Mouse (Mus musculus) heart, embryonic 13.5 days (tissue): ENCODE measurements around the gene Ubxn6. TPM values are rescaled to one million over a fixed set of nuclear protein-coding genes. Genes with fewer than 3 reads are reported as not detected.
"Not testable (repeated sequence)": the region's sequence is repeated elsewhere in the genome, so short reads cannot be mapped to it uniquely, and the experiment has no call there.

ENCODE experiments used
- ATAC-seq: fragments of 200-750 bp; cut with Nextera tagmentation; 2 replicates; pipeline ENCODE4 v1.8.0; 2017; ENCODE audit warnings: moderate TSS enrichment; ENCODE audit not compliant: insufficient number of reproducible peaks, low FRiP score, low TSS enrichment; ENCODE audit errors: extremely low read depth
- H3K27ac ChIP-seq: fragments of 300-500 bp; sonication (generic); replicated peaks from 2 replicates; pipeline ENCODE4 v1.5.1; 2015; ENCODE audit warnings: moderate library complexity, mild to moderate bottlenecking, inconsistent platforms
- H3K27me3 ChIP-seq: fragments of 300-500 bp; sonication (generic); replicated peaks from 2 replicates; pipeline ENCODE4 v1.6.1; 2015; ENCODE audit warnings: mild to moderate bottlenecking, inconsistent platforms
- H3K36me3 ChIP-seq: fragments of 300-500 bp; sonication (generic); 2 replicates; pipeline ENCODE4 v1.6.1; 2015; ENCODE audit warnings: mild to moderate bottlenecking, inconsistent platforms
- H3K4me1 ChIP-seq: fragments of 300-500 bp; sonication (generic); 2 replicates; pipeline ENCODE4 v1.6.1; 2015; ENCODE audit warnings: inconsistent platforms
- H3K4me2 ChIP-seq: fragments of 300-500 bp; sonication (generic); 2 replicates; pipeline ENCODE4 v1.6.1; 2015; ENCODE audit warnings: inconsistent platforms, mild to moderate bottlenecking, moderate library complexity
- H3K4me3 ChIP-seq: fragments of 300-500 bp; sonication (generic); 2 replicates; pipeline ENCODE4 v1.5.1; 2015; ENCODE audit warnings: moderate library complexity, mild to moderate bottlenecking, inconsistent platforms
- H3K9ac ChIP-seq: fragments of 300-500 bp; sonication (generic); 2 replicates; pipeline ENCODE4 v1.6.1; 2015; ENCODE audit warnings: inconsistent platforms, mild to moderate bottlenecking, moderate library complexity
- H3K9me3 ChIP-seq: fragments of 300-500 bp; sonication (generic); 2 replicates; pipeline ENCODE4 v1.6.1; 2016; ENCODE audit warnings: inconsistent platforms
- WGBS: fragments of 180-500 bp; shearing (Covaris S2); methylation state at CpG from one replicate; pipeline ENCODE4 v1.1.7; 2015; ENCODE audit warnings: mixed read lengths; 5-methylcytosine and 5-hydroxymethylcytosine counted together
- polyA plus RNA-seq: library from polyadenylated mRNA; unstranded; fragments of >200 nt; fragmentation: Nextera tagmentation; extraction: Ambion mirVana; gene quantifications from 2 replicates; pipeline ENCODE4 v1.2.1, GENCODE M21; 2015

Ubxn6 gene
- polyA plus RNA-seq, 1 experiment from 2014 or later: 37.8 TPM

- Histone ChIP-seq H3K9me3 (no peaks in the 10 kb centered on the region), H3K9ac (no peak overlapping the region), H3K27me3 (no peaks in the 10 kb centered on the region), H3K4me1 (no peaks in the 10 kb centered on the region), H3K27ac (no peak overlapping the region), H3K4me2 (no peak overlapping the region), H3K36me3 (peaks cover 98% of the 10 kb centered on the region), H3K4me3 (no peak overlapping the region)
- no peak for ATAC-seq
- WGBS: 83% methylated on average over 15 of the region's 15 CpGs
These were observed 24.1 kb upstream of the Ubxn6 start for GRCm38 (mm10) chr17:56098711-56099572.

- Histone ChIP-seq H3K27me3 (no peaks in the 10 kb centered on the region), H3K4me3 (no peak overlapping the region), H3K9ac (no peak overlapping the region), H3K4me2 (no peak overlapping the region), H3K4me1 (no peaks in the 10 kb centered on the region), H3K36me3 (peaks cover 97% of the 10 kb centered on the region), H3K9me3 (no peaks in the 10 kb centered on the region), H3K27ac (no peak overlapping the region)
- WGBS: 90% methylated on average over 8 of the region's 8 CpGs
- no peak for ATAC-seq
These were observed 23.4 kb upstream of the Ubxn6 start for GRCm38 (mm10) chr17:56098180-56098579.

- no peak for ATAC-seq
- Histone ChIP-seq H3K4me1 (no peaks in the 10 kb centered on the region), H3K27ac (no peak overlapping the region), H3K36me3 (peaks cover 91% of the 10 kb centered on the region), H3K9me3 (no peaks in the 10 kb centered on the region), H3K9ac (no peak overlapping the region), H3K4me3 (no peak overlapping the region), H3K27me3 (no peaks in the 10 kb centered on the region), H3K4me2 (no peak overlapping the region)
- WGBS: 90% methylated on average over 12 of the region's 12 CpGs
These were observed 22.1 kb upstream of the Ubxn6 start for GRCm38 (mm10) chr17:56096883-56097282.

- no peaks in the 10 kb centered on the region for H3K9me3 ChIP-seq
- no peak overlapping the region for H3K4me3 ChIP-seq
- no peak overlapping the region for H3K27ac ChIP-seq
- no peaks in the 10 kb centered on the region for H3K4me1 ChIP-seq
- H3K27me3 ChIP-seq: no peaks in the 10 kb centered on the region
- H3K36me3 ChIP-seq: peaks cover 76% of the 10 kb centered on the region
- WGBS: 86% methylated on average over 1 of the region's 1 CpGs
- 0 out of 2 replicates have a peak overlapping the region, but pooled peaks have one; percentile 0 for H3K9ac ChIP-seq
- ATAC-seq: no peak
- H3K4me2 ChIP-seq: no peak overlapping the region
These were observed 18.0 kb upstream of the Ubxn6 start for GRCm38 (mm10) chr17:56092794-56093193.

- 0 out of 2 replicates have a peak overlapping the region, but pooled peaks have one; percentile 0 for H3K9ac ChIP-seq
- peaks cover 75% of the 10 kb centered on the region for H3K36me3 ChIP-seq
- H3K4me2 ChIP-seq: no peak overlapping the region
- no peaks in the 10 kb centered on the region for H3K27me3 ChIP-seq
- no peaks in the 10 kb centered on the region for H3K9me3 ChIP-seq
- no peaks in the 10 kb centered on the region for H3K4me1 ChIP-seq
- no peak for ATAC-seq
- H3K4me3 ChIP-seq: no peak overlapping the region
- 76% methylated on average over 1 of the region's 1 CpGs for WGBS
- no peak overlapping the region for H3K27ac ChIP-seq
These were observed 17.5 kb upstream of the Ubxn6 start for GRCm38 (mm10) chr17:56092312-56092711.

- no peak for ATAC-seq
- Histone ChIP-seq H3K9ac (peak overlapping the region; percentile 94), H3K4me1 (peaks cover 29% of the 10 kb centered on the region), H3K4me2 (peak overlapping the region; percentile 100), H3K36me3 (peaks cover 38% of the 10 kb centered on the region), H3K27ac (peak overlapping the region; percentile 70; the same call in 1 of the 2 replicates), H3K4me3 (peak overlapping the region; percentile 84), H3K9me3 (no peaks in the 10 kb centered on the region), H3K27me3 (no peaks in the 10 kb centered on the region)
- 6% methylated on average over 8 of the region's 8 CpGs for WGBS
These were observed 6.2 kb upstream of the Ubxn6 start for GRCm38 (mm10) chr17:56080781-56081585.

GRCm38 (mm10) chr17:56079921-56080320 is 5.1 kb upstream of the Ubxn6 start:
- Histone ChIP-seq H3K36me3 (peaks cover 27% of the 10 kb centered on the region), H3K9me3 (no peaks in the 10 kb centered on the region), H3K9ac (peak overlapping the region; percentile 94), H3K4me1 (peaks cover 36% of the 10 kb centered on the region), H3K4me3 (peak overlapping the region; percentile 84), H3K4me2 (peak overlapping the region; percentile 100), H3K27ac (peak overlapping the region; percentile 70), H3K27me3 (no peaks in the 10 kb centered on the region)
- WGBS: 3% methylated on average over 11 of the region's 11 CpGs
- no peak for ATAC-seq

- peak within 1 kb of the TSS; percentile 77 for H3K27ac ChIP-seq
- ATAC-seq: peak; percentile 88
- under 1% methylated on average over 61 of the region's 61 CpGs for WGBS
- peak within 1 kb of the TSS; percentile 100 for H3K4me2 ChIP-seq
- H3K27me3 ChIP-seq: no peaks in the 10 kb centered on the region
- peak within 1 kb of the TSS; percentile 84 for H3K4me3 ChIP-seq
- peak within 1 kb of the TSS; percentile 94 for H3K9ac ChIP-seq
- peaks cover 22% of the 10 kb centered on the region for H3K36me3 ChIP-seq
- no peaks in the 10 kb centered on the region for H3K9me3 ChIP-seq
- peaks cover 39% of the 10 kb centered on the region for H3K4me1 ChIP-seq
These were observed 4.3 kb upstream of the Ubxn6 start, which contains the start of gene Hdgfl2 for GRCm38 (mm10) chr17:56078880-56079795. Gene Hdgfl2 (plus strand): TSS chr17:56079634.

- H3K4me2 ChIP-seq: peak overlapping the region; percentile 66
- 58% methylated on average over 9 of the region's 9 CpGs for WGBS
- peaks cover 18% of the 10 kb centered on the region for H3K36me3 ChIP-seq
- H3K27me3 ChIP-seq, ATAC-seq, H3K9me3 ChIP-seq: not testable (repeated sequence)
- H3K27ac ChIP-seq: peak overlapping the region; percentile 77
- peaks cover 46% of the 10 kb centered on the region for H3K4me1 ChIP-seq
- H3K9ac ChIP-seq: peak overlapping the region; percentile 50
- peak overlapping the region; percentile 84 for H3K4me3 ChIP-seq
These were observed 3.5 kb upstream of the Ubxn6 start for GRCm38 (mm10) chr17:56078361-56078760.

- Histone ChIP-seq H3K27me3 (no peaks in the 10 kb centered on the region), H3K4me1 (peaks cover 50% of the 10 kb centered on the region), H3K9ac (no peak overlapping the region), H3K36me3 (peaks cover 18% of the 10 kb centered on the region), H3K4me2 (no peak overlapping the region), H3K4me3 (no peak overlapping the region), H3K9me3 (no peaks in the 10 kb centered on the region), H3K27ac (no peak overlapping the region)
- ATAC-seq: no peak
- WGBS: 85% methylated on average over 5 of the region's 5 CpGs
These were observed 2.7 kb upstream of the Ubxn6 start for GRCm38 (mm10) chr17:56077523-56077922.
